Mouse (Mus musculus): ENCODE results near the gene Cnot2.

DNA sequence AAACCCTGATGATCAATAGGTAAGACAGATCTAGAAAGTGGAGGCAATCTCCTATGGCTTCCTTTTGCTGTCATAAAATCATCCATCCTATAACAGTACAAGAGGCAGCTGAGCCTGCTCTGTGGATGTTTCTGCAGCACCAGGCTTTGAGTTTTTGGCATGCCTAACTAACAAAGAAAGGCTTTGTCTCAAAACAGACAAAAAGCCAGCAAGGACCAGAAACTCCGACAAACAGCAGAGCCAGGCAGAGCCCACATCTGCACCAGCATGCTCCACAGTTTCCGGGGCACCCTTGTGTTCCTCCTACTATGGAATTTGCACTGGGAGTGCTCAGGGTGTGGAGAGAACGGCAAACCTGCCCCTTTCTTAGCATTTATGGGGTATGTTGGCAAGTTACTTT, 47.0 kb downstream of the Cnot2 start:
- no peak for TF ChIP-seq GATA1 (IDR thresholded peaks at IDR 0.05; ENCODE audit: borderline replicate concordance, low read length)
- TF ChIP-seq FLI1 (IDR thresholded peaks at IDR 0.05; ENCODE audit: low read length): no peak
